Mouse (Mus musculus) intestine, postnatal 0 days (tissue): ENCODE data around the gene Gm8369. TPM values are rescaled to one million over a fixed set of nuclear protein-coding genes. Genes with fewer than 3 reads are reported as not detected.

Source experiments
- ATAC-seq: fragments of 200-750 bp; cut with Nextera tagmentation; 2 replicates; pipeline ENCODE4 v1.8.0; 2017; ENCODE audit warnings: mild to moderate bottlenecking, moderate TSS enrichment, moderate library complexity
- H3K27ac ChIP-seq: fragments of 300-500 bp; sonication (generic); 2 replicates; pipeline ENCODE4 v1.5.1; 2014; ENCODE audit warnings: mild to moderate bottlenecking, low read depth, low read length, moderate library complexity
- H3K27me3 ChIP-seq: fragments of 300-500 bp; sonication (generic); replicated peaks from 2 replicates; pipeline ENCODE4 v1.6.1; 2014; ENCODE audit warnings: low read length, mixed read lengths; ENCODE audit not compliant: control insufficient read depth, insufficient read depth
- H3K36me3 ChIP-seq: fragments of 300-500 bp; sonication (generic); 2 replicates; pipeline ENCODE4 v1.6.1; 2014; ENCODE audit warnings: mild to moderate bottlenecking, moderate library complexity; ENCODE audit not compliant: control insufficient read depth, insufficient read depth
- H3K4me1 ChIP-seq: fragments of 300-500 bp; sonication (generic); replicated peaks from 2 replicates; pipeline ENCODE4 v1.6.1; 2014; ENCODE audit warnings: antibody characterized with exemption, low read length, mixed read lengths; ENCODE audit not compliant: control insufficient read depth, insufficient read depth
- H3K4me2 ChIP-seq: fragments of 300-500 bp; sonication (generic); replicated peaks from 2 replicates; pipeline ENCODE4 v1.6.1; 2014; ENCODE audit warnings: low read depth, mild to moderate bottlenecking, moderate library complexity
- H3K4me3 ChIP-seq: fragments of 300-500 bp; sonication (generic); 2 replicates; pipeline ENCODE4 v1.5.1; 2014; ENCODE audit warnings: low read depth, low read length
- H3K9ac ChIP-seq: fragments of 300-500 bp; sonication (generic); 2 replicates; pipeline ENCODE4 v1.6.1; 2014; ENCODE audit warnings: mild to moderate bottlenecking, low read depth, low read length
- H3K9me3 ChIP-seq: fragments of 300-500 bp; sonication (generic); 2 replicates; pipeline ENCODE4 v1.6.1; 2016; ENCODE audit warnings: mixed run types; ENCODE audit not compliant: control insufficient read depth
- CTCF ChIP-seq: sonication (generic); IDR thresholded peaks from 2 replicates; pipeline ENCODE4 v1.5.1; 2016; ENCODE audit warnings: low read depth, mild to moderate bottlenecking, control low read depth, antibody characterized with exemption, moderate library complexity
- WGBS: fragments of 180-500 bp; shearing (Covaris S2); extraction: QIAGEN DNeasy Blood & Tissue Kit; methylation state at CpG from one replicate; pipeline ENCODE4 v1.1.7; 2014; 5-methylcytosine and 5-hydroxymethylcytosine counted together
- polyA plus RNA-seq: library from polyadenylated mRNA; unstranded; fragments of >200 nt; fragmentation: Nextera tagmentation; extraction: Ambion mirVana; gene quantifications from 2 replicates; pipeline ENCODE4 v1.2.1, GENCODE M21; 2015

Gene Gm8369
- polyA plus RNA-seq, 1 experiment from 2014 or later = 0.29 TPM

GRCm38 (mm10) chr19:11479714-11480113 lies 6.0 kb upstream of the Gm8369 start:
- Histone ChIP-seq H3K4me1 (no peaks in the 10 kb centered on the region), H3K27me3 (no peaks in the 10 kb centered on the region), H3K27ac (no peak overlapping the region), H3K4me3 (no peak overlapping the region), H3K4me2 (no peak overlapping the region), H3K9ac (no peak overlapping the region), H3K9me3 (no peaks in the 10 kb centered on the region), H3K36me3 (no peaks in the 10 kb centered on the region)
- ATAC-seq = no peak
- no peak for TF ChIP-seq CTCF
- 88% methylated on average over 2 of the region's 2 CpGs for WGBS

- no peaks in the 10 kb centered on the region for H3K27me3 ChIP-seq
- no peak overlapping the region for H3K27ac ChIP-seq
- TF ChIP-seq CTCF = no peak
- H3K4me2 ChIP-seq = no peak overlapping the region
- ATAC-seq = no peak
- WGBS = 84% methylated on average over 2 of the region's 2 CpGs
- H3K36me3 ChIP-seq = no peaks in the 10 kb centered on the region
- H3K9ac ChIP-seq = no peak overlapping the region
- no peaks in the 10 kb centered on the region for H3K4me1 ChIP-seq
- no peak overlapping the region for H3K4me3 ChIP-seq
- H3K9me3 ChIP-seq = no peaks in the 10 kb centered on the region
These were observed 3.1 kb upstream of the Gm8369 start for GRCm38 (mm10) chr19:11482684-11483083.

- H3K27ac ChIP-seq = no peak overlapping the region
- no peak for ATAC-seq
- H3K4me2 ChIP-seq = no peak overlapping the region
- H3K27me3 ChIP-seq = no peaks in the 10 kb centered on the region
- no peak overlapping the region for H3K4me3 ChIP-seq
- no peaks in the 10 kb centered on the region for H3K4me1 ChIP-seq
- WGBS = 63% methylated on average over 4 of the region's 4 CpGs
- H3K9me3 ChIP-seq = no peaks in the 10 kb centered on the region
- H3K9ac ChIP-seq = no peak overlapping the region
- no peaks in the 10 kb centered on the region for H3K36me3 ChIP-seq
- TF ChIP-seq CTCF = no peak
These were observed 1.8 kb upstream of the Gm8369 start for GRCm38 (mm10) chr19:11483941-11484340.

GRCm38 (mm10) chr19:11484388-11484787 lies 1.4 kb upstream of the Gm8369 start:
- no peaks in the 10 kb centered on the region for H3K36me3 ChIP-seq
- no peaks in the 10 kb centered on the region for H3K4me1 ChIP-seq
- TF ChIP-seq CTCF = no peak
- ATAC-seq = no peak
- WGBS = 65% methylated on average over 3 of the region's 3 CpGs
- H3K4me2 ChIP-seq = no peak overlapping the region
- H3K4me3 ChIP-seq = no peak overlapping the region
- H3K9ac ChIP-seq = no peak overlapping the region
- H3K9me3 ChIP-seq = no peaks in the 10 kb centered on the region
- H3K27me3 ChIP-seq = no peaks in the 10 kb centered on the region
- H3K27ac ChIP-seq = no peak overlapping the region

- H3K36me3 ChIP-seq = no peaks in the 10 kb centered on the region
- no peaks in the 10 kb centered on the region for H3K27me3 ChIP-seq
- no peak overlapping the region for H3K27ac ChIP-seq
- TF ChIP-seq CTCF = no peak
- no peak overlapping the region for H3K4me2 ChIP-seq
- no peaks in the 10 kb centered on the region for H3K4me1 ChIP-seq
- no peaks in the 10 kb centered on the region for H3K9me3 ChIP-seq
- WGBS = 73% methylated on average over 3 of the region's 3 CpGs
- no peak for ATAC-seq
- no peak overlapping the region for H3K4me3 ChIP-seq
- H3K9ac ChIP-seq = no peak overlapping the region
These were observed 472 bp upstream of the Gm8369 start for GRCm38 (mm10) chr19:11485266-11485665.

GRCm38 (mm10) chr19:11486599-11486998 lies 861 bp downstream of the Gm8369 start:
- Histone ChIP-seq H3K4me1 (no peaks in the 10 kb centered on the region), H3K36me3 (no peaks in the 10 kb centered on the region), H3K27ac (no peak overlapping the region), H3K4me3 (no peak overlapping the region), H3K9me3 (no peaks in the 10 kb centered on the region), H3K27me3 (no peaks in the 10 kb centered on the region), H3K4me2 (no peak overlapping the region), H3K9ac (no peak overlapping the region)
- no peak for ATAC-seq
- 87% methylated on average over 1 of the region's 1 CpGs for WGBS
- no peak for TF ChIP-seq CTCF
